Mouse (Mus musculus): ENCODE data around the gene Gm20604. TPM values are rescaled to one million over a fixed set of nuclear protein-coding genes. Genes with fewer than 3 reads are reported as not detected.

Gm20604 gene
- polyA plus RNA-seq, 1 experiment from 2014 or later = 19.6 TPM

DNA sequence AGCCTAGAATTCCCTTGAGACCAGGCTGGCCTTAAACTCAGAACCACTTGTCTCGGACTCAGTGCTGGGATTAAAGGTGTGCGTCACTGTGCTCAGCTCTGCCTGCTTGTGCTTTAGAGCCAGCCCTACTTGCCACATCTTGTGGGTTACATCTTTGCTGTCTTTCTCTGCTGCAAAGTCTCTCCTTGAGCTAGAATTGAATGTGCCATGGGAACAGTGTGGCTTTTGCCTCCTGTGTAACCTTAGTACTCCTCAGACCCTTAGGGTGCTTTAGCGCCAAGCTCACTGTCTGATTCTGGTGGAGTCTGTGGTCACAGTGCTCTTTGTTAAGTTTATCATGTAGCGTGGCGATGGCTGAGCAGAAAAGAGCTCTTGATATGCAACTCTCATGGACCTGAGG, 14.2 kb upstream of the Gm20604 start:
- H3K4me1 ChIP-seq (ENCODE audit: control insufficient read depth, insufficient read depth, low read length) = no peaks in the 10 kb centered on the region
- H3K9ac ChIP-seq (ENCODE audit: low read length) = no peak overlapping the region
- no peak overlapping the region for H3K27ac ChIP-seq (ENCODE audit: low read length)
- no peaks in the 10 kb centered on the region for H3K9me3 ChIP-seq (replicated peaks; ENCODE audit: control insufficient read depth, low read length)
- H3K36me3 ChIP-seq (ENCODE audit: control insufficient read depth, insufficient read depth, low read length) = peaks cover 37% of the 10 kb centered on the region
- WGBS = 92% methylated on average over 5 of the region's 5 CpGs
- no peaks in the 10 kb centered on the region for H3K27me3 ChIP-seq (ENCODE audit: control insufficient read depth, insufficient read depth, low read length)
- ATAC-seq (ENCODE audit: insufficient read depth, low FRiP score) = no peak
- H3K4me2 ChIP-seq (ENCODE audit: low read depth, low read length) = no peak overlapping the region
- no peak overlapping the region for H3K4me3 ChIP-seq (replicated peaks; ENCODE audit: low read length)

DNA sequence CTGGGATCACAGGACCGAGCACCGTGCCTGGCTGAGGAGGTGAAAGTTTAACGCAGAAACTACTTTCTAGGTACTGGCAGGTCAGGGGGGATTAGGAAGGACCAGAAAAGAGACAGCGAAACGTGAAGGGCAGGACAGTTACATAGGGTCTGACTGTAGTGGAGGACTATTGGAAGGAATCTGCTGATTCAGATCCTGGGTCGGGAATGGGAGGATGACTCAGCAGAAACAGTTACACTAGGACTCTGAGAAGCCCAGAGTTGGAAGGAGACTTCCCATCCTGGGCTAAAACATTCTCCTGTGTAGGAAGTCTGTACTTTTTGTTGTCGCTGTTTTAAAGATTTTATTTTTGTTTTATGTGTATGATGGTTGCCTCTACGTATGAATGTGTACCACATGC, 13.1 kb upstream of the Gm20604 start:
- Histone ChIP-seq H3K4me2 (ENCODE audit: low read depth, low read length) (no peak overlapping the region), H3K9ac (ENCODE audit: low read length) (no peak overlapping the region), H3K36me3 (ENCODE audit: control insufficient read depth, insufficient read depth, low read length) (peaks cover 38% of the 10 kb centered on the region), H3K4me1 (ENCODE audit: control insufficient read depth, insufficient read depth, low read length) (no peaks in the 10 kb centered on the region), H3K27me3 (ENCODE audit: control insufficient read depth, insufficient read depth, low read length) (no peaks in the 10 kb centered on the region), H3K4me3 (replicated peaks; ENCODE audit: low read length) (no peak overlapping the region), H3K27ac (ENCODE audit: low read length) (no peak overlapping the region), H3K9me3 (replicated peaks; ENCODE audit: control insufficient read depth, low read length) (no peaks in the 10 kb centered on the region)
- no peak for ATAC-seq (ENCODE audit: insufficient read depth, low FRiP score)
- WGBS = 93% methylated on average over 8 of the region's 8 CpGs

DNA sequence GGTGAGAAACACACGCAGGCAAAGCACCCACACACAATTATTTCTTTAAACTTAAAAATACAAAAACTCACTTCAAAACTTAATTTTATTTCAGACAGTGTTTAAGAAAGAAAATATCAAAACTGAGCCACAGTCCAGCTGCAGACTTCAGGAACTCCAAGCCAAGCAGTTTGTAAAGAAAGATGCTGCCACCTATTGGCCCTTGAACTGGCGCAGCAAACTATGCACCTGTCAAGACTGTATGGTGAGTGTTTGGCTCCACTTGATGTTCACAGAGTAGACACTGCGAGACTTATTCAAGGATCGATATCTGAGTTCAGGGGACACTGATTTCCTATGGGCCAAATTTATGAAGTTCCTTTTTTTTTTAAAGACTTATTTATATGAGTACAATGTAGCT, 10.5 kb upstream of the Gm20604 start:
- no peak overlapping the region for H3K4me3 ChIP-seq (replicated peaks; ENCODE audit: low read length)
- no peaks in the 10 kb centered on the region for H3K9me3 ChIP-seq (replicated peaks; ENCODE audit: control insufficient read depth, low read length)
- peaks cover 44% of the 10 kb centered on the region for H3K36me3 ChIP-seq (ENCODE audit: control insufficient read depth, insufficient read depth, low read length)
- no peak overlapping the region for H3K9ac ChIP-seq (ENCODE audit: low read length)
- ATAC-seq (ENCODE audit: insufficient read depth, low FRiP score) = no peak
- no peaks in the 10 kb centered on the region for H3K27me3 ChIP-seq (ENCODE audit: control insufficient read depth, insufficient read depth, low read length)
- WGBS = 92% methylated on average over 4 of the region's 4 CpGs
- H3K4me2 ChIP-seq (ENCODE audit: low read depth, low read length) = no peak overlapping the region
- H3K27ac ChIP-seq (ENCODE audit: low read length) = no peak overlapping the region
- no peaks in the 10 kb centered on the region for H3K4me1 ChIP-seq (ENCODE audit: control insufficient read depth, insufficient read depth, low read length)

DNA sequence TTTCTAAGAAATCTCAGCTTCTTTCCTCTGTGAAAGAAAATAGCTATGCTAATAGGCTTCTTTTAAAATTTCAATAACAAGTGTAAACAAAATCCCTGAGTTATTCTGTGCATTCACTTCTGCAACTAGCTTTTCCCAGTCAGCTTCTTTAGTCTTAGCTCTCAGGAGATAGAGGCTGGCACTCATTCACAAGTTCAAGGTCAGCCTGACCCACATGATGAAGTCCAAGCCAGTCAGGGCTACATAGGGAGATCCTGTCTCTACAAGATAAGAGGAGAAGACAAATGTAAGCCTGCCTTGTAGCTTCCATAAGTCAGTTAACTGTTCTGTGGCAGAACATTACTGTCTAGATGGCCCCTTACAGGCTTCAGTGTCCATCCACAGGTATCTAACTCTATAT, 5.2 kb upstream of the Gm20604 start:
- Histone ChIP-seq H3K4me2 (ENCODE audit: low read depth, low read length) (no peak overlapping the region), H3K4me3 (replicated peaks; ENCODE audit: low read length) (no peak overlapping the region), H3K27ac (ENCODE audit: low read length) (no peak overlapping the region), H3K9me3 (replicated peaks; ENCODE audit: control insufficient read depth, low read length) (no peaks in the 10 kb centered on the region), H3K4me1 (ENCODE audit: control insufficient read depth, insufficient read depth, low read length) (peaks cover 8% of the 10 kb centered on the region), H3K9ac (ENCODE audit: low read length) (no peak overlapping the region), H3K27me3 (ENCODE audit: control insufficient read depth, insufficient read depth, low read length) (no peaks in the 10 kb centered on the region), H3K36me3 (ENCODE audit: control insufficient read depth, insufficient read depth, low read length) (peaks cover 22% of the 10 kb centered on the region; the same call in 1 of the 2 replicates)
- no peak for ATAC-seq (ENCODE audit: insufficient read depth, low FRiP score)

DNA sequence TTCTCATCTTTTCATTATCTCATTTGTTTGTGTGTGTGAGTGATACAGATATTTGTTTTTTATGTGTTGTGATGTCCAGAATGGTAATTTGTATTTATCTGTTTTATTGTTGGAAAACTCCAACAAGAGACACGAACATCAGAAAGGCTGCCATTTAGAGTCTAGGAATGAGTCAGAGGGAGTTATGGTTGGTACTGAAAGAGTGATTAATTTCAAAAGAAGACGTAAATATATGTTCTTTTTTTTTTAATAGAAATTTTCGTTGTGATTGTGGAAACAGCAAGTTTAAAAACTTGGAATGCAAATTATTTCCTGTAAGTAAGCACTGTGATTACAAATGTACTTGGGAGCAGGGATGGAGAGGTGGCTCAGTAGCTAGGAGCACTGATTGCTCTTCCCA, 3.2 kb upstream of the Gm20604 start:
- no peak overlapping the region for H3K9ac ChIP-seq (ENCODE audit: low read length)
- ATAC-seq (ENCODE audit: insufficient read depth, low FRiP score) = no peak
- no peak overlapping the region for H3K4me3 ChIP-seq (replicated peaks; ENCODE audit: low read length)
- no peaks in the 10 kb centered on the region for H3K9me3 ChIP-seq (replicated peaks; ENCODE audit: control insufficient read depth, low read length)
- no peak overlapping the region for H3K27ac ChIP-seq (ENCODE audit: low read length)
- no peaks in the 10 kb centered on the region for H3K27me3 ChIP-seq (ENCODE audit: control insufficient read depth, insufficient read depth, low read length)
- no peak overlapping the region for H3K4me2 ChIP-seq (ENCODE audit: low read depth, low read length)
- peaks cover 13% of the 10 kb centered on the region; the same call in 1 of the 2 replicates for H3K36me3 ChIP-seq (ENCODE audit: control insufficient read depth, insufficient read depth, low read length)
- H3K4me1 ChIP-seq (ENCODE audit: control insufficient read depth, insufficient read depth, low read length) = peaks cover 11% of the 10 kb centered on the region
- WGBS = 82% methylated on average over 3 of the region's 3 CpGs

DNA sequence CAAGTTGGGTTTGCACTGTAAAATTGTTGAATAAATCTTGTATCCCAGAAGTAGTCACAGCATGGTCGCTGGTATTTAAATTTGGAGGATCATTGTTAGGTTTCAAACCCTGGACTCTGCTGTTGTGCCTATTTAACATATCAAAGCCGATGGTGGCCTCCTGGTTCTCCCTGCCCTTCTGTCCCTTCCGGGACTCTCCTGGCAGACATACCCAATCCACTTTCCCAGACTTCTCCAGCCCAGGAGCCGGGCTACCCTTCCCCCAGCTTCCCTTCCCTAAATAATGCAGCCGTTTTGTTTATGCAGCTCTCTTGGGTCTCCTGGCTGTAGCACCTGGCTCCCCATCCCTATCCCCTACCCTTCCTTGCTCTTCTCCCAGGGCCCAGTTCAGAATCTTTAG, 464 bp upstream of the Gm20604 start:
- Histone ChIP-seq H3K9ac (ENCODE audit: low read length) (peak overlapping the region; percentile 85), H3K36me3 (ENCODE audit: control insufficient read depth, insufficient read depth, low read length) (peaks cover 3% of the 10 kb centered on the region; the same call in 1 of the 2 replicates), H3K9me3 (replicated peaks; ENCODE audit: control insufficient read depth, low read length) (no peaks in the 10 kb centered on the region), H3K4me2 (ENCODE audit: low read depth, low read length) (peak overlapping the region; percentile 70), H3K4me1 (ENCODE audit: control insufficient read depth, insufficient read depth, low read length) (peaks cover 17% of the 10 kb centered on the region), H3K4me3 (replicated peaks; ENCODE audit: low read length) (peak overlapping the region; percentile 80), H3K27ac (ENCODE audit: low read length) (peak overlapping the region; percentile 78; the same call in 1 of the 2 replicates), H3K27me3 (ENCODE audit: control insufficient read depth, insufficient read depth, low read length) (no peaks in the 10 kb centered on the region)
- WGBS = 4% methylated on average over 5 of the region's 5 CpGs
- no peak for ATAC-seq (ENCODE audit: insufficient read depth, low FRiP score)

- Histone ChIP-seq H3K27me3 (ENCODE audit: control insufficient read depth, insufficient read depth, low read length) (no peaks in the 10 kb centered on the region), H3K9ac (ENCODE audit: low read length) (peak within 1 kb of the TSS; percentile 85), H3K36me3 (ENCODE audit: control insufficient read depth, insufficient read depth, low read length) (peaks cover 3% of the 10 kb centered on the region; the same call in 1 of the 2 replicates), H3K4me3 (replicated peaks; ENCODE audit: low read length) (peak within 1 kb of the TSS; percentile 80), H3K4me2 (ENCODE audit: low read depth, low read length) (peak within 1 kb of the TSS; percentile 89), H3K4me1 (ENCODE audit: control insufficient read depth, insufficient read depth, low read length) (peaks cover 17% of the 10 kb centered on the region), H3K9me3 (replicated peaks; ENCODE audit: control insufficient read depth, low read length) (no peaks in the 10 kb centered on the region), H3K27ac (ENCODE audit: low read length) (peak within 1 kb of the TSS; percentile 93)
- WGBS = under 1% methylated on average over 73 of the region's 73 CpGs
- peak; percentile 98 for ATAC-seq (ENCODE audit: insufficient read depth, low FRiP score)
Observed at GRCm38 (mm10) chr12:102757689-102758402, 626 bp downstream of the Gm20604 start, which contains the start of the genes Gm28051, Gon7 and Ubr7. TSS of gene Gm28051 (minus strand) at chr12:102757765. TSS of gene Gon7 (minus strand) at chr12:102757803. TSS of gene Ubr7 (plus strand) at chr12:102757967.

DNA sequence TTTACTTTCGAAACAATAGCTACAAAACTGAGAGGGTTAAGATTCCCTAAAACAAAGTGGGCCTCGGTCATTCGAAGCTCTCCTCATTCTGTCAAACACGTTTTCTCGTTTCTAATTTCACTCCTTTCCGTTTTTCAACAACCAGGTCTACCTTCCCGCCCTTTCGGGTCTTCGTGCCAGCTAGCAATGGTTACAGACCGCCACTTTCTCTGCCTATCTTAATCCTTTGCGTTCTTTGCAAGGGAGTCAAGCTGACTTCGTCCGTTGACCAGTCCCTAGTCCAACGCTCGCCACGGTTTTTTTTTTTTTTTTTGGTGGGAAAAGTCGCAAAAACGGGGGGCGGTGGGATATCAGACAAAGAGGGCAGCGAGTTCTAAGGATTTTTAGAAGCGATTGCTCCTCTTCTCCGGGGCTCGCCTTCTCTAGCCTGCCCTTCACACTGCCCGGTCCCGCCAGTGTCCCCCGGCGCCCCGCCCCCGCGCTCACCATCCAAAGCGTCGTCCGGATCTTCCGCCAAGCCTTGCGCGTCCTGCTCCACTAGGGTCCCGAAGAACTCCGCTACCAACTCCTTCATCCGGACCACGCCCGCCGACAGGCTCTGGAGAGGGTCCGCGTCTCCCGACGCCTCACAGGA, 1.3 kb downstream of the Gm20604 start:
- peak overlapping the region; percentile 80 for H3K4me3 ChIP-seq (replicated peaks; ENCODE audit: low read length)
- H3K9ac ChIP-seq (ENCODE audit: low read length) = peak overlapping the region; percentile 81
- H3K27ac ChIP-seq (ENCODE audit: low read length) = peak overlapping the region; percentile 93
- H3K36me3 ChIP-seq (ENCODE audit: control insufficient read depth, insufficient read depth, low read length) = peaks cover under 1% of the 10 kb centered on the region; the same call in 1 of the 2 replicates
- H3K9me3 ChIP-seq (replicated peaks; ENCODE audit: control insufficient read depth, low read length) = no peaks in the 10 kb centered on the region
- ATAC-seq (ENCODE audit: insufficient read depth, low FRiP score) = peak; percentile 88
- peaks cover 17% of the 10 kb centered on the region for H3K4me1 ChIP-seq (ENCODE audit: control insufficient read depth, insufficient read depth, low read length)
- no peaks in the 10 kb centered on the region for H3K27me3 ChIP-seq (ENCODE audit: control insufficient read depth, insufficient read depth, low read length)
- 1% methylated on average over 46 of the region's 46 CpGs for WGBS
- peak overlapping the region; percentile 89 for H3K4me2 ChIP-seq (ENCODE audit: low read depth, low read length)

DNA sequence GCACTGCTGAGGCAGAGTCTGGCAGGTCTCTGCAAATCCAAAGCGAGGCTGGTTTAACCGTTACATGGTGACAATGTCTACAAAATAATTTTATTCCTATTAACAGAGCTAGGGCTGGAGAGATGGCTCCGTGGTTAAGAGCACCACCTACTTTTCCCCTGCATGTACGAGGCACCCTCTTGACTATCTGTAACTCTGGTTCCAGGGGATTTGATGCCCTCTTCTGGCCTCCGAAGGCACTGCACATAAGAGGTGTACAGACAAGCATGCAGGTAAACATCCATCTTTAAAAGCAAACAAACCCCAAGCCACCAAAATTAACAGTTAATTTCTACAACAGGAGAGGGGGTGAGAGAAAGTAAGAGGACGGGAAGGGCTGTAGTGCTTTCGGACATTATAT, 2.2 kb downstream of the Gm20604 start:
- ATAC-seq (ENCODE audit: insufficient read depth, low FRiP score) = no peak
- no peak overlapping the region for H3K27ac ChIP-seq (ENCODE audit: low read length)
- peak overlapping the region; percentile 89 for H3K4me2 ChIP-seq (ENCODE audit: low read depth, low read length)
- no peaks in the 10 kb centered on the region for H3K9me3 ChIP-seq (replicated peaks; ENCODE audit: control insufficient read depth, low read length)
- H3K4me1 ChIP-seq (ENCODE audit: control insufficient read depth, insufficient read depth, low read length) = peaks cover 17% of the 10 kb centered on the region
- no peaks in the 10 kb centered on the region for H3K27me3 ChIP-seq (ENCODE audit: control insufficient read depth, insufficient read depth, low read length)
- no peaks in the 10 kb centered on the region for H3K36me3 ChIP-seq (ENCODE audit: control insufficient read depth, insufficient read depth, low read length)
- WGBS = 77% methylated on average over 7 of the region's 7 CpGs
- H3K9ac ChIP-seq (ENCODE audit: low read length) = peak overlapping the region; percentile 81; the same call in 1 of the 2 replicates
- H3K4me3 ChIP-seq (replicated peaks; ENCODE audit: low read length) = peak overlapping the region; percentile 80
